Mouse (Mus musculus) adrenal gland, adult (tissue): Measurements from ENCODE around the gene Crocc.

Experiments used
- DNase-seq, 2 experiments: peaks; one replicate each; pipeline ENCODE4 v3.0.0; 2022 to 2023; ENCODE audit warnings: low spot score in 1 of 2; ENCODE audit not compliant: inconsistent age in 2 of 2

Gene Crocc

DNA sequence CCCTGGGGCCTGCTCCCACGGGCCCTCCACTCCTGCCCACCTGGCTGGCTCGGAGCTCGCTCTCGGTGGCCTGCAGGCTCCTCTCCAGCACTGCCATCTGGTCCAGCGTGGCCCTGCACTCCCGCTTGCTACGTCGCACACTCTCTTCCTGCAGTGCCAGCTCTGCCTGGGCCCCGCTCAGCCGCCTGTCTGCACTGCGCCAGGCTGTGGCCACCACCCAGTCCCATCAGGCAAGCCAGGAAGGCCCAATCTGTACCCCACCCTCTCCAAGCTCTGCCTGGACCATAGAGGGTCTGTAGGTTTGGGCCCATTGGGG is 38.8 kb downstream of the Crocc start:
- DNase-seq = no peak

GRCm38 (mm10) chr4:141020811-141021613 is 39.3 kb downstream of the Crocc start:
- DNase-seq = no peak

DNA sequence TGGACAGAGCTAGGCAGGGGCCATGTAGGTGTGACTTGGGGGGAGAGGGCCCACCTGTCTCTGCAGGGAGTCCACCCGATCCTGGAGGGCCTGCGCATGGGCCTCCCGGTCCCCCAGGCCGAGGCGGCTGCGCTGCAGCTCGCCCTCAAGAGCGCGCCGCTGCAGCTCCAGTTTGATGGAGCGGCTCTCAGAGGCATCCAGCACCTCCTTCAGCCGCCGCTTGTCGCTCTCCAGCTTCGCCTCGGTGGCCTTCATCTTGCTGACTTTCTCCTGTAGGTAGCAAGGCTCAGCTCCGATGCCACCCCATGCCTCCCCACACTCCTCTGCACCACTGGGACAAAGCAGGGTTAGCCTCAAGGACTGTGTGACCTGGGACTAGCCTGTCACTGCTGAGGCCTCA is 40.1 kb downstream of the Crocc start:
- DNase-seq = no peak

DNA sequence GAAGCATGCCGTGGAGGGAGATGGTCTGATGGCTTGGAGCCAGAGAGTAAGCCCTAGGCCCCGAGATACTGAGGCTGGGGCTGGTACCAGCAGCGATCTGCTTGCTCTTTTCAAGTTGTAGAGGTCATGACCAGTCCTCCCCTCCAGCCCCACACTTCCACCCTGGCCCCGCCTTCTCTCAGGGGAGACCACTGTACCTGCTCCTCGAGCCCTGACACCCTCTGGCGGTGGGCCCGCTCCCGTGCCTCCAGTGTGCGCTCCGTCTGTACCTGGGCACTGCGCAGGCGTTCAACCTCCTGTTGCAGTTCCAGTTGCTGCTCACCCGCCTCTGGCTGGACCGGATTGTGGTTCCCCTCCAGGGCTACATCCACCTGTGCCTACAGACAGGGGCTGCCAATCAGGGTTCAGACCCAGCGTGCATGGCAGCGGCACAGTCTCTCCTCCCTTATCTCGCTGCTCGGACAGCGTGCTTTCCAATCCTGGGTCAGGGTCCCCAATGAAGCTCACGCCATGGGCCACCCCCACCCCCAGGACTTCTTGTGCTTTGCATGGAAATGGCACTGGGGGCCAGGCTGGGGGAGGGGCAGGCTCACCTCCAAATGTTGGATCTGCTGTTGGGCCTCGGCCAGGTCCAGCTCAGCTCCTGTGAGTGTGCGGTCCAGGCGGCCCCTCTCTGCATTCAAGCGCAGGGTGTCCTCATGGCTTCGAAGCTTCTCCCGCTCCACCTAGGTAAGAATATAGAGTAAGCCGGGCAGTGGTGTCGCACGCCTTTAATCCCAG is 42.5 kb downstream of the Crocc start:
- DNase-seq = no peak

DNA sequence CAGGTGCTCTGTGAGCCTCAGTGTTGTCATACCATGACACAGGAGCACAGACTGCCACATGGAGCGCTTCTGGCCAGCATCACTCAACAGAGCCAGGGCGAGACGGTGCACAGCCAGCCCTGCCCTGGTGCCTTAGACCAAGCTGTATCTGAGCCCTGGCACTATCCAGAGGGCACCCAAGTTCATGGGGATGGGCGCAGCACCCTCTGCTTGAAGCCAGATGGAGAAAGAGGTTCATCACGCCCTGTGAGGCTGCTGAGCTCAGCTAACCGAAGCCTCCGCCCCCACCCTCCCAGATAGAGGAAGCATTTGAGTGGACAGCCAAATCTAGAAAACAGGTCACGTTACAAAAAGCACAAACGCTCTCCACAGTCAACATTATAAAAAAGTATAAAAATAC is 44.0 kb downstream of the Crocc start:
- peak in 1 of 2 experiments; percentile 47 for DNase-seq

GRCm38 (mm10) chr4:141015356-141015755 is 45.0 kb downstream of the Crocc start:
- no peak for DNase-seq

- DNase-seq = no peak
Observed at GRCm38 (mm10) chr4:141014856-141015255, 45.5 kb downstream of the Crocc start.

DNA sequence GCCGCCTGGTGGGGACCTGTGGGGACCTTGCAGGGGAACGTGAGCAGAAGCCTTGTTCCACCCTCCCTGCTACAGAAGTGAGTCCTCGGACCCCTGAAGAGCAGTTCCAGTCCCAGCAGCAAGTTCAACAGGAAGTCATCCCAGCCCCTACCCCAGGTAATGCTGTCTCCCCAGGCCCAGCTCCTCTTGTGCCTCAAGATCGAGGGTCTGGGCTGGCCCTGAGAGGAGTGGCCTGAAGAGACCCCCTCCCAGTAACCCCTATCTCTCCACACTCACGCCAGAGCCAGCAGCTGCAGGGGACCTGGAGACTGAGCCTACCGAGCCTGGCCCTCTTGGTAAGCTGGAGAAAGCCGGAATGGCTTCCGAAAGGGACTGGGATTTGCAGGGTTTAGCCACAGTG is 46.2 kb downstream of the Crocc start:
- no peak for DNase-seq

DNA sequence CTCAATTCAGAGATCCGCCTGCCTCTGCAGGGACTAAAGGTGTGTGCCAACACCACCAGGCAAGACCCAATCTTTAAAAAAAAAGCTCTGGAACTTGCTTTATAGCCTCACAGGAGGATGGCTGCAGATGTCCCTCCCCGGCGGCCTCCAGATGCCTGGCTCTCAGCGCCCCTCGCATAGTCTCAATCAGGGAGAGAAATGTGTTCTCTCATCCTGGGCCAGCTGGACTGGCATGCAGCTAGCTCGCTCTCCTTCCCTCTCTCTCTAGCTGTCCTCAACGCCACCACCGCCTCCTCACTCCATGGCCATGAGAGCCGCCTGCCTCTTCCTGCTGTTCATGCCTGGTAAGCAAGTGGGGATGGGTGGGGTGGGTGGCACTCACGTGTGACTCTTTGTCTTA is 47.8 kb downstream of the Crocc start:
- DNase-seq = no peak

- DNase-seq = peak in 1 of 2 experiments; percentile 42
Observed at GRCm38 (mm10) chr4:141011556-141012328, 48.6 kb downstream of the Crocc start.

DNA sequence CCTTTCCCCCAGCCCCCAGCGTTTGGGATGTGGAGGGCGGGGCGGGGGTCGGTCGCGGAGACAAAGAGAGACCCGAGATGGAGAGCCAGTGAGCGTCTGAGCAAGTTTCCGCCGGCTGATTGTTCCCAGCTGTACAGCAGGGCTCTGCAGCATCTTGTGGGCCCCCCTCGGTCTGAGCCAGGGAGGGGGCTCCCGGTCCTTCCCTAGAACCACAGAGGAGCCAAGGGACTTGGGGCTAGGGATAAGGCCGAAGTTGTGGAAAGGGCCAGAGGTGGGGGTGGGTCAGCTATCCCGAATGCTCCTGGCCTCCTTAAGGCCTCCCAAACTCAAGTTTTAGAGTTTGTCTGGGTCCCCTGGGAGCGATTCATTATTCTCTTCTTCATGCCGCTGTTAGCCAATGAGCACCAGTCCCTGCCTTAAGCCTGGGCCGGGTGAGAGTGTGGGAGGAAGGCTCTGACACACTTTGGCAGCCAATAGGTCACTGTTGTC is 49.4 kb downstream of the Crocc start:
- peak in 1 of 2 experiments; percentile 39 for DNase-seq

DNA sequence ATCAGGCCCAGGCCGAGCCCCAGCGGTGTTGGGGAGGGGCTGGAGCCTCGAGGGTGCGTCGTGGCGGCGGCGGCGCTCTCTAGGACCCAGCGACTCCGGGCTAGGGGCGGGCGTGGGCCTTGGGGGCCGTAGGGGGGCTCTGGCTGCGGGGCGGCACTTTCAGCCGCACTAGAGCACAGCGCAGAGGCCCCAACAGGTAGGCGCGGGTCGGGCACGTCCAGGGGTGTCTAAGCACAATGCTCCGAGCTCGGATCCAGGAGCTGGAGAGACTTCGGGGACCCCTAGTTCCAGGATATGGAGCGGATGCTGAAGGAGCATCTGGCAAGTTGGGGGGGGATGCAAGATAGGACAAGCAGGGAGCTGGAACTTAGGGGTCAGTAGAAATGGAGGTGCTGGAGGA is 49.8 kb downstream of the Crocc start:
- peak in 1 of 2 experiments; percentile 51 for DNase-seq

DNA sequence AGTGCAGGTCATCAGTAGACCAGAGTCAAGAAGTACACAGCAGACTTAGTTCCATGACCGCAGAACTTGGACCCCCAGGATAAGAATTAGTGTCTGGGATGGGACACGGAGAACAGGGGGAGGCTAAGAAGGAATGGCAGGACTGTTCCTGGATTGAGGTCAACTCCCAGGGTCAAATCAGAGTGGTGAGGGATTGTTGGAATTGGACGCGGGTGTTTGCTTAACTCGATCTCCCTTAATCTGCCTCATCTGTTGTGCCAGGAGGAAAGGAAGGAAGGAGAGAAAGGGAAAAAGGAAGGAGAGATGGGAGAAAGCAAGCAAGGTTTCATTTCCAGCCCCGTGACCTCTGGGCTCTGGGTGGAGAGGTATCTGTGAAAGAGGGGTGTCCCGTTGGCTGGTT is 50.2 kb downstream of the Crocc start, which contains the start of gene Mfap2:
Gene Mfap2, plus strand, starts transcription at position 301 of the 400 bp plus-strand sequence.
- DNase-seq = no peak

DNA sequence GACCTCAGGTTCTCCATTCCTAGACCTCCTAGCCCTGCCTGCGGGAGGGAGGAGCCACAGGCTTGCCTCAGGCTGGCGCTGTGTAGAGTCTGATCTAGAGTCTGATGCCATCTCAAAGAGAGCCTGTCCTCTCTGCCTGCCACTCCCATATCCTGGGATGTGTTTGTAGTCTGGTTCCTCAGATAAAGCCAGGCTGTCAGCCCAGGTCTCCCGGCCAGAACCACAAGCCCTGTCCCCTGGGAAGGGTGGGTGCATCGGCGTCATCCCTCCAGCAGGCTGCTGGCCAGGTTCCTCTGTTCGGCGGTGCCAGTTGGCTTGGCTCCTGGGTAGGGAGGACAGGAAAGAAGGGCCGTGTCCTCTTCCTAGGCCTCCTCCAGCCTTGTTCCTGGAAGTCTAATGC is 52.3 kb downstream of the Crocc start:
- peak; percentile 60 to 74 for DNase-seq

DNA sequence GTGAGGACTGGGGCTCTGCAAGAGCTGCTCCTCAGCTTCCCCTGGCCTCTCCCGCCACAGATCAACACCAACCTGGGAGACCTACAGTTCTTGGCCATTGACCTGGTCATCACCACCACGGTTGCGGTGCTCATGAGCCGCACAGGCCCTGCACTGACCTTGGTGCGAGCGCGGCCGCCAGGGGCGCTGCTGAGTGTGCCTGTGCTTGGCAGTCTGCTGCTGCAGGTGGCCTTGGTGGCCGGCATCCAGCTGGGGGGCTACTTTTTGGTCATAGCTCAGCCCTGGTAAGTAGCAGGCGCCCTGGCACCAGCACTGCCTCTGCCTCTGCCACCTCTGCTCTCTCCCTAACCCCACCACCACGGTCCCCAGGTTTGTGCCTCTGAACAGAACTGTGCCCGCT is 54.4 kb downstream of the Crocc start:
- DNase-seq = peak; percentile 74 to 84

GRCm38 (mm10) chr4:140996812-140997211 is 63.5 kb downstream of the Crocc start:
- DNase-seq = no peak

GRCm38 (mm10) chr4:140995811-140996210 is 64.5 kb downstream of the Crocc start:
- no peak for DNase-seq

DNA sequence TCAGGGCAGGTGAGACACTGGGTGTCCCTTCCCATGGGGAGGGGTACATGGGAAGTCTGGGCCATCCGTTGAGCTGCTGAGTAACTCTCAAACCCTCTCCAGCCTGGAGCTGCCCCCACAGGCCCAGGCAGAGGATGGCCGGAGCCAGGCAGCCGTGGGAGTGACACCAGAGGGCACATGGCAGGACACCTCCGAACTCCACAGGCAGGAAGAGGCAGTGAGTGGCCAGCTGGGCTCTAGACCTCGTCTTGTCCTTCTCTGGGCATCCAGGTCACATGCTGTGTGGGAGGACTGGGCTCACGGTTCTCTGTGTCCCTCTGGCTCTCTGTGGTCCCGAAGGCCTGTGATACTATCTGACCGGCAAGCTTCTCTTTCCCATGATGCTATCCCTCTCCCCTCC is 66.5 kb downstream of the Crocc start:
- DNase-seq = no peak

GRCm38 (mm10) chr4:140992215-140992614 is 68.1 kb downstream of the Crocc start:
- DNase-seq = no peak

DNA sequence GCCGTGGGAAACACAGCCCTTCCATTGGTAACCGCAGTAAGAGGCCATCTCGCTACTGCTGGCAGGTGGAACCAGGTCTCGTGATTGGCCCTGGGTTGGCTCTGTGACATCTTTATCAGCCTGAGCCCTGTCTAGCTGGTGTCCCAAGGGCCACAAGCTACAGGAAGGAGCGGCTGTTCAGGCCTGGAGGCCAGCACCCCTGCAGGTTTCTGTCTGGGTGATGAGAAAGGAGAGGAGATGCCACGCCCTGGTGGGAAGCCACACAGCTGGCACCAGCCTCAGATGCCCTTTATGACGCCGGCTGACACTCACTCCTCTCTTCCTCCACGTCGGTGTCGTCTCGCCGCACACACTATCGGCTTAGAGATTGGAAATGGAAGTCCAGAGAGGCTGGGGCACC is 70.9 kb downstream of the Crocc start:
- DNase-seq = no peak

DNA sequence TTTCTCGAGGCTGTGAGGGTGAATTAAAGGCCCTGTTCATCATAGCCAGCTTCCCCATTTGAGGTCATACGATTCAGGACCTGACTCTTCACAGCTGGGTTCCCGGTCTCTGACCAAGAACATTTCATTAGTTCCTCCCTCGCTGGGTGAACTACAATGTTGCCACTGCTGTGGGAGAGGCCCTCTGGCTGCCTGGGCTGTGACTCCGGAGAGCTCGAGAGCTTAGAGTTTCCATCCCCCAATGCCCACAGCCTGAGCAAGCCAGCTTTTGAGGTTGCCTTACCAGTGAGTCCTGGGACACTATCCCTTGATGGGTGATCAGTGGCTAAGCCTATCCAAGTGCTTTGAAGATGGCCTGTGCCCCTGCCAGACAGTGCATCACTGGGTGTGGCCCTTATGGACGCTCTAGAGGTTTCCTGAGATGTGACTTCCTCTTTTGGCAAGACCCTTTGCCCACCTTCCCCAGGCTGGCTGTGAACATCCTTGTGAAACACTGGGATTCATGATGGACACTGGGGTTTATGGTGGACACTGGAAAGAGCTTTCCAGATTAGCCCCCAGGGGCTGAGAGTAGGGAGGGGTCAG is 71.6 kb downstream of the Crocc start:
- peak in 1 of 2 experiments; percentile 48 for DNase-seq
